Mouse (Mus musculus): ENCODE measurements at regions not wholly inside any gene's neighbourhood (a gene's known extent, or its start where the extent isn't known, plus 50 kb on each side); places are given as distances from the start of the nearest gene placed in this dataset.

- TF ChIP-seq ZC3H11A (IDR thresholded peaks at IDR 0.05; ENCODE audit: borderline replicate concordance, low read depth, low read length) = no peak
- no peak for TF ChIP-seq MAFK (IDR thresholded peaks at IDR 0.05; ENCODE audit: insufficient read depth, low read depth, low read length)
Observed at GRCm38 (mm10) chr12:35827797-35828196, 97.6 kb upstream of the Agr3 start.

All from ES-E14 (cell line).